8 mouse cellular contexts compared by ENCODE assay signal in genomic region chr5:138857010-138857617, GRCm38 (mm10). TPM values are rescaled to one million over a fixed set of nuclear protein-coding genes. Genes with fewer than 3 reads are reported as not detected.
A peak's percentile ranks its signal among the peaks of the same experiment; 100 is the strongest.
DNase-seq lines count a peak whose midpoint lies in the region; ATAC-seq and TF ChIP-seq lines count a peak whose summit lies in the region.

No protein-coding gene starts in this region.

- H3K9me3 ChIP-seq in hindbrain, embryonic 16.5 days (ENCODE audit: control insufficient read depth, low read length) = no peaks in the 10 kb centered on the region

- TF ChIP-seq CTCF in Patski (IDR thresholded peaks at IDR 0.05) = no peak

- no peaks in the 10 kb centered on the region for H3K27me3 ChIP-seq in Patski
- H3K27me3 ChIP-seq in hindbrain, embryonic 16.5 days (replicated peaks; ENCODE audit: control insufficient read depth, insufficient read depth, low read length) = no peaks in the 10 kb centered on the region

- no peak overlapping the region for H3K27ac ChIP-seq in hindbrain, embryonic 16.5 days (ENCODE audit: low read depth, low read length)

- in situ Hi-C loops in Patski (cut with MboI; ENCODE audit: low pct_unique_long_range_greater_than_20kb) = loop anchor here (5.0 kb wide), 2 partner anchors 150 to 230 kb away; no protein-coding TSS in a partner anchor

- no peak overlapping the region for H3K9ac ChIP-seq in hindbrain, embryonic 16.5 days (ENCODE audit: low read depth, low read length)

- no peaks in the 10 kb centered on the region for H3K36me3 ChIP-seq in hindbrain, embryonic 16.5 days (ENCODE audit: control insufficient read depth, insufficient read depth, low read length)

- peak; percentile 39 for DNase-seq in Patski (ENCODE audit: low read depth, low spot score)
- DNase-seq in cerebellum, adult 8-10 months = peak; percentile 71
- peak; percentile 38 to 74 for DNase-seq in frontal cortex, postnatal 14 days (ENCODE audit: low spot score in 2 of 2)
- DNase-seq in left cerebral cortex, adult 18-20 months (ENCODE audit: low spot score in 2 of 2) = peak; percentile 86 to 91
- DNase-seq in lung, postnatal 4 days = peak; percentile 83
- peak; percentile 73 for DNase-seq in right cerebral cortex, postnatal 25 days
- DNase-seq in T-cell, adult 2 months (ENCODE audit: low spot score) = no peak

- POLR2A ChIA-PET in Patski (lab: Charles Lee) = interaction anchor here (1.0 to 1.6 kb wide), 2 partner anchors 139 to 148 kb away, joined by 3 read pairs; no protein-coding TSS in a partner anchor

- WGBS in hindbrain, embryonic 16.5 days = 33% methylated on average over 9 of the region's 9 CpGs

- CTCF ChIA-PET in Patski (lab: Charles Lee) = interaction anchor here (0.8 to 2.6 kb wide), 15 partner anchors 9 to 320 kb away, joined by 3 to 9 read pairs (median 4); no protein-coding TSS in a partner anchor

- no peak for ATAC-seq in Patski
- ATAC-seq in hindbrain, embryonic 16.5 days = peak; percentile 60; the same call in 1 of the 2 replicates

- no peaks in the 10 kb centered on the region for H3K4me1 ChIP-seq in hindbrain, embryonic 16.5 days (ENCODE audit: control insufficient read depth, insufficient read depth, low read depth, low read length)

- no peak overlapping the region for H3K4me3 ChIP-seq in hindbrain, embryonic 16.5 days (ENCODE audit: low read length)

- H3K4me2 ChIP-seq in hindbrain, embryonic 16.5 days (ENCODE audit: low read length) = no peak overlapping the region

RNA-seq across cellular contexts. Expression of gene Gm5294, which starts 37.2 kb away (rescaled TPM):
- not detected for polyA plus RNA-seq in Patski (2021)
- polyA plus RNA-seq in hindbrain, embryonic 16.5 days (2015; fragmentation: Nextera tagmentation; extraction: Ambion mirVana) = 0.60 and 0.93 TPM in 2 replicates
- total RNA-seq in left cerebral cortex, adult 18-20 months (2021) = not detected
